Mouse (Mus musculus) neural tube, embryonic 13.5 days (tissue): Measurements from ENCODE around the gene Masp1. TPM values are rescaled to one million over a fixed set of nuclear protein-coding genes. Genes with fewer than 3 reads are reported as not detected.

Experiments
- ATAC-seq: fragments of 200-750 bp; cut with Nextera tagmentation; 2 replicates; pipeline ENCODE4 v1.8.0; 2017; ENCODE audit warnings: low read depth, mild to moderate bottlenecking, moderate TSS enrichment, moderate library complexity
- H3K27ac ChIP-seq: fragments of 300-500 bp; sonication (generic); replicated peaks from 2 replicates; pipeline ENCODE4 v1.5.1; 2015; ENCODE audit warnings: moderate library complexity, mild to moderate bottlenecking, inconsistent platforms
- H3K27me3 ChIP-seq: fragments of 300-500 bp; sonication (generic); 2 replicates; pipeline ENCODE4 v1.6.1; 2015; ENCODE audit warnings: mild to moderate bottlenecking, inconsistent platforms
- H3K36me3 ChIP-seq: fragments of 300-500 bp; sonication (generic); 2 replicates; pipeline ENCODE4 v1.6.1; 2015; ENCODE audit warnings: mild to moderate bottlenecking, inconsistent platforms
- H3K4me1 ChIP-seq: fragments of 300-500 bp; sonication (generic); replicated peaks from 2 replicates; pipeline ENCODE4 v1.6.1; 2015; ENCODE audit warnings: inconsistent platforms
- H3K4me2 ChIP-seq: fragments of 300-500 bp; sonication (generic); 2 replicates; pipeline ENCODE4 v1.6.1; 2015; ENCODE audit warnings: inconsistent platforms, mild to moderate bottlenecking, moderate library complexity
- H3K4me3 ChIP-seq: fragments of 300-500 bp; sonication (generic); 2 replicates; pipeline ENCODE4 v1.5.1; 2015; ENCODE audit warnings: mild to moderate bottlenecking, inconsistent platforms
- H3K9ac ChIP-seq: fragments of 300-500 bp; sonication (generic); 2 replicates; pipeline ENCODE4 v1.6.1; 2015; ENCODE audit warnings: moderate library complexity, mild to moderate bottlenecking, inconsistent platforms
- H3K9me3 ChIP-seq: fragments of 300-500 bp; sonication (generic); 2 replicates; pipeline ENCODE4 v1.6.1; 2016; ENCODE audit warnings: inconsistent platforms
- WGBS: fragments of 180-500 bp; shearing (Covaris S2); methylation state at CpG from one replicate; pipeline ENCODE4 v1.1.7; 2015; 5-methylcytosine and 5-hydroxymethylcytosine counted together
- polyA plus RNA-seq: library from polyadenylated mRNA; unstranded; fragments of >200 nt; fragmentation: Nextera tagmentation; extraction: Ambion mirVana; gene quantifications from 2 replicates; pipeline ENCODE4 v1.2.1, GENCODE M21; 2015

Masp1 gene
- polyA plus RNA-seq, 1 experiment from 2014 or later: 34.4 TPM

DNA sequence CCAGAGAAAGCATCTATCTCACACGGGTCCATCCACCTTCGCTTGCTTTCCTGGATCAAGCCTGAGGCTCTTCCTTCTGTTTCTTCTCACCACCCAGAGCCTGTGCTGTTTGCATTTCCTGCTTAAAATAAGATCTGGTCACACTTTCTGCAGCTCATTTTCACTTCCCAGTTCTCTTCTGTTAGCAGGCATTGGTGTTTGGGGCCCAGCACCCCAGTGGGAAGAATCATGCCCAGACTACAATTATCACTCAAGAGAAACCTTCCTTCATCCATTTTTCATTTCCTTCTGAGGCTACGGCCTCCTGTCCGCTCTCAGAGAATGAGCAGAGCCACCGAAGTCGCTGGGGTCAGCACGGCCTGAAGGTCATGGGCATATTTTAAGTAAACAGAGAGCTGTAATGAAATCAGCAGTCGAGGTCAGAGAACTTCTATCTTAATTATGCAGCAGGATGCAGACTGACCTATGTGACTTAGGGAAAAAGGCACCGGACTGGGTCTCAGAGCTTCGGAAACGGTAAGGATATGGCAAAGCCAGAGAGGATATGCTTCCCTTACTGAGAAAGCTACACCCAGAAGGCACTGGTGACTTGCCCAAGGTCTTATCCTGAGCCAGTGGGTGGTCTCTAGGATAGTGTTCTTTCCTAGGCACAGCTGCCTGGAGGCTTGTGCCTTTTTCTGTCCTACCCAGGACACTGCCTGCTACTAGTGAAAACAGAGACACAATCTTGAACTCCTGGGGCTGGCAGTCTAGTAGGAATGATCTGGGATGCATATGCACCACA is 14.5 kb downstream of the Masp1 start:
- H3K27ac ChIP-seq: peak overlapping the region; percentile 78

DNA sequence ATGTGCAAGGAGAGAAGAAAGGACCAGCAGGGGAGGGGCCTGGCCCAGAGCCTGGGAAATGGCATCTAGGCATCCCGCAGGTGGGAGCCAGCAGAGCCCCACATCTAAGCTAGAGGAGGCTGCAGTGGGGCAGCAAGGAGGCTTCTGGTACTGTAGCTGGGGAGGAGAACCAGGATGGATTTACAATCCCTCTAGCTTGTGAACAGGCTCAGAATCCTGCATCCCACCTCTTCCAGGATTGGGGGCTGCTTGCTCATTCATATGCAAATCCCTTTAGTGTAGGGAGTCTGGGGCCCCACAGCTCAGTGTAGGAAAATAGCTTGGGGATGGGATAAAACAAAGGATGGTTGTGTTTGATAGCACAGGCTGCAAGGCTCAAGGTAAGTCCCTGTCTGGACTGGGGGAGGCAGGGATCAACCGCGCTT is 16.3 kb downstream of the Masp1 start:
- peaks cover 9% of the 10 kb centered on the region for H3K36me3 ChIP-seq
- peak overlapping the region; percentile 78 for H3K27ac ChIP-seq
- 15% methylated on average over 3 of the region's 3 CpGs for WGBS
- H3K4me2 ChIP-seq: no peak overlapping the region
- H3K9ac ChIP-seq: no peak overlapping the region
- no peaks in the 10 kb centered on the region for H3K9me3 ChIP-seq
- H3K27me3 ChIP-seq: no peaks in the 10 kb centered on the region
- peaks cover 37% of the 10 kb centered on the region for H3K4me1 ChIP-seq
- H3K4me3 ChIP-seq: no peak overlapping the region
- peak; percentile 94 for ATAC-seq

More for the DNA sequence above, 14.5 kb downstream of the Masp1 start:
- 57% methylated on average over 11 of the region's 11 CpGs for WGBS
- ATAC-seq: no peak
- Histone ChIP-seq H3K4me3 (no peak overlapping the region), H3K9ac (no peak overlapping the region), H3K36me3 (peaks cover 18% of the 10 kb centered on the region), H3K4me1 (peaks cover 31% of the 10 kb centered on the region), H3K27me3 (no peaks in the 10 kb centered on the region), H3K4me2 (no peak overlapping the region), H3K9me3 (no peaks in the 10 kb centered on the region)

DNA sequence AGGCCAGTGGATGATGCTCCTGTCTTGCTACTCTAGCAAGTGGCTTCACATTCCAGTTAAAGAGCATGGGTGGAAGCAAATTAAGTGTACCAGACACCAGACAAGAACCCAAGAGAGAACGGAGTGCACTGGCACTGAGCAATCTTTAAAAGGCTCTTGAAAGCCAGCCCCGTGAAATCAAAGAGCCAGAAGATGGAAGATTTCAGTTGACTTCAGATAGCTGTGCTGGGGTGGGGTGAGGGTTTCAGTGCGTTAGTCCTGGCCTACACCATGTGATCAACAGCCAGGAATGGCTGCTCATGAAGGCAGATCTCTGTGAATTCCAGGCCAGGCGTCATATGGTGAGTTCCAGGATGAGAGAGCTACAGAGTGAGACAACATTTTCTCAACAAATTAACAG is 17.3 kb downstream of the Masp1 start:
- Histone ChIP-seq H3K27me3 (no peaks in the 10 kb centered on the region), H3K4me2 (no peak overlapping the region), H3K9ac (no peak overlapping the region), H3K36me3 (0 out of 2 replicates have a peak, but pooled peaks cover 2% of the 10 kb centered on the region), H3K4me3 (no peak overlapping the region), H3K9me3 (no peaks in the 10 kb centered on the region), H3K4me1 (peaks cover 47% of the 10 kb centered on the region), H3K27ac (peak overlapping the region; percentile 59; the same call in 1 of the 2 replicates)
- 83% methylated on average over 4 of the region's 4 CpGs for WGBS
- ATAC-seq: no peak

DNA sequence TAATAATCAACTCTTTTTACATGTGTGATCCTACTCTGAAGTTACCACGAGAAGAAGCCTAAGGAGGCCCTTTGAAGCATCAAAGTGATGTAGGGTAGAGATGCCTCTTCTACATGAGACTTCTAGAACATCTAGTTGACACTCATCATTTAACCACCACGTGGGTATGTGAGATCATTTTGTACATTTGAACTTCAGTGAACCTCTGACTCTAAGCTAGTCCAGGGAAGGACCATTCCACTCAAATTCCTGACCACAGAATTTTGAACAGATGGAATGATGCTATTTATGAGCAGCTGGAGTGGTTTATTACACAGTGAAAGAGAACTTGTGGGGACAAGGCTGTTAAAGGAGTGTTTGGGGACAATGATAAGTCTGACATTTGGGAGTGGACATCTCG is 18.1 kb downstream of the Masp1 start:
- no peaks in the 10 kb centered on the region for H3K27me3 ChIP-seq
- H3K9ac ChIP-seq: no peak overlapping the region
- peaks cover 55% of the 10 kb centered on the region for H3K4me1 ChIP-seq
- WGBS: 78% methylated on average over 3 of the region's 3 CpGs
- H3K4me3 ChIP-seq: no peak overlapping the region
- H3K36me3 ChIP-seq: 0 out of 2 replicates have a peak, but pooled peaks cover 2% of the 10 kb centered on the region
- no peak for ATAC-seq
- H3K4me2 ChIP-seq: no peak overlapping the region
- no peaks in the 10 kb centered on the region for H3K9me3 ChIP-seq
- no peak overlapping the region for H3K27ac ChIP-seq

DNA sequence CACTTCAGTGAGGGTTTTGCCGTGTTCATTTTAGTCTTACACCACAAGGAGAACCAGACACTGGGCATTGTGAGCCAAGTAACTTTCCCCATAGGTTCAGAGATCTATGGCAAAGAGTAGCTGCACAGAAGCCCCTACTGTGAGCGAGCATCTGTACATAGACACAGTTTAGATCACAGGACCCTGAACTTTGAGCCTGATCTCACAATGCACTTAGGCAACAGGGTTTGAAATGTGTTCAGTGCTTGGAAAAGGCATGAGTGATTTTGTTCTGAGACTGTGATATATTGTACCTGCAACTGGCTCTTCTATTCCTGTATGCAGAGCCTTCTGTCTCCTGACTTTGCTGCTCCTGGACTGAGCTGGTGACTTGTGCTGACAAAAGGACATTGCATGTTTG is 19.3 kb downstream of the Masp1 start:
- no peak overlapping the region for H3K4me3 ChIP-seq
- no peak overlapping the region for H3K27ac ChIP-seq
- H3K9ac ChIP-seq: no peak overlapping the region
- no peak for ATAC-seq
- WGBS: 94% methylated on average over 2 of the region's 2 CpGs
- no peak overlapping the region for H3K4me2 ChIP-seq
- H3K36me3 ChIP-seq: 0 out of 2 replicates have a peak, but pooled peaks cover 2% of the 10 kb centered on the region
- peaks cover 64% of the 10 kb centered on the region for H3K4me1 ChIP-seq
- no peaks in the 10 kb centered on the region for H3K9me3 ChIP-seq
- H3K27me3 ChIP-seq: no peaks in the 10 kb centered on the region

DNA sequence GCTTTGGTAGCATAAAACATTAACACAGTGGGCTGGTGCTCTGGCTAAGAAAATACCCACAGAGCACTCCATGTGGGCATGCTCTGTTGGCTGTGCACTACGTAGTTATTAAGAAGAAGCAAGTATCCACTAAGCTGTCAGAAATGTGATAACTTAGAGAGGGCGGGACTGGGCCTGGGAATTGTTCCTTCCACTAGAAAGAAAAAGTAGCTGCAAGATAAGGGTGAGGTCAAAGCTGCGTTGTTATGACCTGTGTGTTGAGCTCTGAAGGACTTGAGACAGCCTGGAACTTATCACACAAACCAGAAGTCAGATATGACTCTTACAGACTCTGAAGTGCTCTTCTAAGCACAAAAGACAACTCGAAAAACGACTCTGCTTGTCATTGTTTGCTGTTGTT is 20.1 kb downstream of the Masp1 start:
- no peak for ATAC-seq

DNA sequence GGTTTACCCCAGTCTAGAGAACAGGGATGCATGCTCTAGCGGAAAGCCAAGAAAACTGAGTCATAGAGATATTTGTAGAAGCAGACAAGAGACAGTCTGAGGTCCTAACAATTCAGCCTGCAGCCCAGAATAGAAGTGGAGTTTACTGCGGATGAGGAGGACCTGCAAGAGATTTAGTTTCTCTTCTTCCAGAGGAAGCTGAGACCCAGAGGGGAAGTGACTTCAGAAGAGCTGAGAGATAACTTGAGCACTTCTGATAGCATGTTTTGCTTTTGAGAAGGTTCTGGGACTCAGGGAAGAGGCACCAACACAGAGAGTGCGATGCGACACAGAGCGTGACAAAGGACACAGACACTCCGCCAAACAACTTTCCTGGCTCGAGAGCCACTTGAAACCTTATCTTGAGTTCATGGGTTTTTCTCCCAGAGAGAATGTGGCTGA is 21.9 kb downstream of the Masp1 start:
- H3K27me3 ChIP-seq: peaks cover 6% of the 10 kb centered on the region; the same call in 1 of the 2 replicates
- no peak overlapping the region for H3K4me2 ChIP-seq
- H3K4me3 ChIP-seq: no peak overlapping the region
- peaks cover 40% of the 10 kb centered on the region for H3K4me1 ChIP-seq
- 79% methylated on average over 7 of the region's 7 CpGs for WGBS
- no peaks in the 10 kb centered on the region for H3K9me3 ChIP-seq
- no peak overlapping the region for H3K9ac ChIP-seq
- H3K27ac ChIP-seq: 0 out of 2 replicates have a peak overlapping the region, but pooled peaks have one; percentile 23
- peaks cover 11% of the 10 kb centered on the region for H3K36me3 ChIP-seq
- ATAC-seq: no peak

More for the DNA sequence above, 20.1 kb downstream of the Masp1 start:
- 87% methylated on average over 5 of the region's 5 CpGs for WGBS
- H3K36me3 ChIP-seq: 0 out of 2 replicates have a peak, but pooled peaks cover 2% of the 10 kb centered on the region
- H3K4me3 ChIP-seq: no peak overlapping the region
- peaks cover 57% of the 10 kb centered on the region for H3K4me1 ChIP-seq
- H3K27me3 ChIP-seq: no peaks in the 10 kb centered on the region
- no peak overlapping the region for H3K27ac ChIP-seq
- no peak overlapping the region for H3K4me2 ChIP-seq
- H3K9ac ChIP-seq: no peak overlapping the region
- no peaks in the 10 kb centered on the region for H3K9me3 ChIP-seq

DNA sequence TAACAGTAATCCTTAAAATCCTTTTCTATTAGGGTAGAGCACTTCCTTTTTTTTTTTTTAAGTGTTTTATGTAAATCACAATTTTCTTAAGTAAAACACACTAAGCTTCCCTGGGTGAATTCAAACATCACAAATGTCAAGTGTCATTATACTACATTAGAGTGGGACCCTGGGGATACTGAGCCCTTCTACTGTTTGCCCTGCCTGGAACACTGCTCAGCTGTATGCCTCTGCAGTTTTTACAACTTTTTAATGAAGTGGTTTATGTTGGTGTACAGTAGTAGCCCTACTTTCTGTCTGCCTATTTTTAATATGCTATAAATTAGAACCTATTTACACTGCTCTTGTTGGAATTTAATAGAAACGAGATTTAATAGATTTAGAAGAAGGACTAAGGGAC is 22.7 kb downstream of the Masp1 start:
- no peaks in the 10 kb centered on the region for H3K9me3 ChIP-seq
- ATAC-seq: no peak
- no peak overlapping the region for H3K4me2 ChIP-seq
- H3K9ac ChIP-seq: no peak overlapping the region
- 54% methylated on average over 1 of the region's 1 CpGs for WGBS
- H3K4me3 ChIP-seq: no peak overlapping the region
- H3K27me3 ChIP-seq: peaks cover 6% of the 10 kb centered on the region; the same call in 1 of the 2 replicates
- H3K27ac ChIP-seq: peak overlapping the region; percentile 23; the same call in 1 of the 2 replicates
- H3K4me1 ChIP-seq: peaks cover 36% of the 10 kb centered on the region
- H3K36me3 ChIP-seq: peaks cover 16% of the 10 kb centered on the region

DNA sequence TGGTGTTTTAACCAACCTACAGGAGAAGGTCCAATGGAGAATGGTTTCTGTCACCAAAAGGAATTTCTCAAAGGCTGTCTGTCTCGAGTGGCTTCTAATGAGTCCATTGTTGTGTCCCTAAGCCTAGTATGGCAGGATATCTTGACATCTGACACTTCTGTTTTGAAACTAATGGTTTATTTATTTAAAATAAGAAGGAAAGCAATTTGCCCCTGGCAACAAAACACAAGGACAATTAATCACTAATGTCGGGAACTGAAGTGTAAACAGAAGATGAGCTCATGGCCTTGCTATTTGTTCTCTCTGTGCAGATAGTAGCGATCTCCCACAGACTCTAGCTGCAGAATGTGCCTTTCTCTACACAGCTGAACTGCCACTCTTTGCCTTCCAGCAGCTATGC is 23.2 kb downstream of the Masp1 start:
- WGBS: 4% methylated on average over 3 of the region's 3 CpGs
- H3K4me3 ChIP-seq: no peak overlapping the region
- peaks cover 6% of the 10 kb centered on the region; the same call in 1 of the 2 replicates for H3K27me3 ChIP-seq
- H3K27ac ChIP-seq: peak overlapping the region; percentile 19; the same call in 1 of the 2 replicates
- H3K4me2 ChIP-seq: no peak overlapping the region
- H3K4me1 ChIP-seq: peaks cover 36% of the 10 kb centered on the region
- H3K36me3 ChIP-seq: peaks cover 21% of the 10 kb centered on the region
- H3K9ac ChIP-seq: no peak overlapping the region
- peak; percentile 69; the same call in 1 of the 2 replicates for ATAC-seq
- no peaks in the 10 kb centered on the region for H3K9me3 ChIP-seq

DNA sequence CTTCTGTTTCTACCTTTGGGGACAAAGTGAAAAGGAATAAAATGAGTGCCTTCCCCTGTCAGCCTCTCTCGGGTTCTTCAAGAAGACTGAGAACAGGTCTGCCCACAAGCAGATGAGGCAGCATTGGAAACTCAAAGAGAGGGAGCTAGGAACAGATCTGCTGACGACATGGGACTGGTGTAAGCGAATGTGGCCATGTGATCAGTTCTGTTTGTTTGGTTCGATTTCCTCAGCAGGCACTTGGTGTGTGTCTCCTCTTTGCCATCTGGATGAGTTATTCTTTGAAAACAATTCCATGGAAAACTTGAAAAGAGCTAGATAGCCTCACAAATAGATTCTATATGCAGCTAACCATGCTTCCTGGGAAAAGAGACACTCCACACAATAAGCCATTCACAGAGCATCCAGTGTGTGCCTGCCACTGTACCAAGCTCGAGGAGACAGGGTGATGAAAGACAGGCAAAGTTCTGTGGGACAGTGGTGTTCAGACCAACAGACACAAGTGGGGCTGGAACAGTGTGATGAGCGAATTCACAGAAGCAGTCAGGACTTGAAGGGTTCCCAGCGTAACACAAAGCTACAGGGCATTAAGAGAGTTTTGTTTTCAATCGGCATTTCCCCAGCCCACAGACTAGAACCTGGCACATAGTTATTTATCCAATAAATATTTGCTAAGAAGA is 24.2 kb downstream of the Masp1 start:
- ATAC-seq: no peak
- H3K4me1 ChIP-seq: peaks cover 36% of the 10 kb centered on the region
- H3K36me3 ChIP-seq: peaks cover 31% of the 10 kb centered on the region
- H3K27ac ChIP-seq: peak overlapping the region; percentile 19; the same call in 1 of the 2 replicates
- H3K9ac ChIP-seq: no peak overlapping the region
- no peak overlapping the region for H3K4me2 ChIP-seq
- H3K9me3 ChIP-seq: no peaks in the 10 kb centered on the region
- H3K4me3 ChIP-seq: no peak overlapping the region
- 56% methylated on average over 8 of the region's 8 CpGs for WGBS
- peaks cover 6% of the 10 kb centered on the region; the same call in 1 of the 2 replicates for H3K27me3 ChIP-seq

DNA sequence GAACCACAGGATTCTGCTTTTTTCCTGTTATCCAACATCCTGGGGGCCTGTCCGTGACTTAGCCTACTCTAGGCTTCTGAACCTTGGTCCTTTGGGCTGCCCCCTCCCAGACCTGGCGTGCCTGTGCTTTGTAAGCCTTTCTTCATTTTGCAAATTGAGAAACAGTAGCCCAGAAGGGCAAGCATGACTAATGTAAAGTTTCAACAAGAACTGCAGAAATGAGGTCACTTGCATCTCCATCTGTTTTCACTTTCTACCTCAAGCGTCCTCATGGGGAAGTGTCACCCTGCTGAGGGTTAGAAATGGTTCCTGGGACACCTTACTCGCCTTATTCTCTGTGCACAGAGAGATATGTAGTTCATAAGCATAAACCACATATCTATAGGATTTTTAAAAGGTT is 27.8 kb downstream of the Masp1 start:
- H3K36me3 ChIP-seq: peaks cover 48% of the 10 kb centered on the region
- H3K4me2 ChIP-seq: no peak overlapping the region
- peaks cover 15% of the 10 kb centered on the region for H3K4me1 ChIP-seq
- no peaks in the 10 kb centered on the region for H3K9me3 ChIP-seq
- WGBS: 81% methylated on average over 4 of the region's 4 CpGs
- no peak for ATAC-seq
- H3K4me3 ChIP-seq: no peak overlapping the region
- no peak overlapping the region for H3K27ac ChIP-seq
- no peak overlapping the region for H3K9ac ChIP-seq
- H3K27me3 ChIP-seq: peaks cover 6% of the 10 kb centered on the region; the same call in 1 of the 2 replicates

DNA sequence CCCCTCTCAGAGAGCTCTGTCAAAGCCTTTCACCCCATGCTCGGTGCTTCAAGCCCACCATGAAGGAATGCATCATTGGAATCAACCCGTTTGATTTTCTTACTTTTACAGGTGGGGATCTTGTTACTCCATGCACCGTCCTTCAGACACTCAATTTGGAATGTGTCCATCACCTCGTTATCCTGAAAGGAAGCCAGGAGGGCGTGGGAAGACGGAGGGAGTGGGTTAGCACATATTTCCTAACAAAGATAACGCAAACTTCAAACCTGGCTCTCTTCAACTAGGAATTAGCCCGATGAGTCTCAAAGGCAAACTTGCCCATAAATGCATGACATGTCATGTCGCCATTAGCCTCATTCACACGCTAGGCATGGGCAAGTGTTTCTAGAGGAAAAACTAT is 37.3 kb downstream of the Masp1 start:
- ATAC-seq: no peak
- Histone ChIP-seq H3K4me2 (no peak overlapping the region), H3K4me3 (no peak overlapping the region), H3K27me3 (no peaks in the 10 kb centered on the region), H3K4me1 (no peaks in the 10 kb centered on the region), H3K27ac (no peak overlapping the region), H3K36me3 (peaks cover 45% of the 10 kb centered on the region), H3K9ac (no peak overlapping the region), H3K9me3 (no peaks in the 10 kb centered on the region)
- WGBS: 93% methylated on average over 10 of the region's 10 CpGs
